Mouse (Mus musculus): Measurements from ENCODE around the gene Hfe. TPM values are rescaled to one million over a fixed set of nuclear protein-coding genes. Genes with fewer than 3 reads are reported as not detected.

Hfe gene
- 10 to 100 TPM; 14.7 to 24.7 TPM for total RNA-seq (2021)
- long read RNA-seq, experiment 1, transcript Hfe-203 (5 exons, 816 nt), result minor isoform, 7 of 30 reads
- long read RNA-seq, experiment 1, transcript Hfe-202 (6 exons, 3,572 nt), result major isoform, 18 of 30 reads
- long read RNA-seq, experiment 1, partial matches to known transcripts, result 2 of 30 reads
- long read RNA-seq, experiment 1, other reads (novel, unspliced or antisense), result 3 of 30 reads
- long read RNA-seq, experiment 2, transcript Hfe-202 (6 exons, 3,572 nt), result major isoform, 15 of 33 reads
- long read RNA-seq, experiment 2, transcript Hfe-203 (5 exons, 816 nt), result minor isoform, 13 of 33 reads
- long read RNA-seq, experiment 2, partial matches to known transcripts, result 3 of 33 reads
- long read RNA-seq, experiment 2, other reads (novel, unspliced or antisense), result 2 of 33 reads

- DNase-seq, result peak; percentile 51
These were observed at the start of gene Hfe for GRCm38 (mm10) chr13:23710374-23711089. Gene Hfe (minus strand): TSS chr13:23710854.

GRCm38 (mm10) chr13:23759916-23760239 lies 49.2 kb upstream of the Hfe start:
- DNase-seq, result no peak

GRCm38 (mm10) chr13:23759251-23759771 lies 48.7 kb upstream of the Hfe start:
- DNase-seq, result no peak

GRCm38 (mm10) chr13:23757921-23758320 lies 47.3 kb upstream of the Hfe start:
- DNase-seq, result no peak

GRCm38 (mm10) chr13:23757211-23757773 lies 46.6 kb upstream of the Hfe start:
- no peak for DNase-seq

GRCm38 (mm10) chr13:23756790-23757189 lies 46.1 kb upstream of the Hfe start, which contains the start of gene Hist1h4b:
Gene Hist1h4b (plus strand): TSS chr13:23757013.
- peak; percentile 65 for DNase-seq

GRCm38 (mm10) chr13:23755000-23755399 lies 44.3 kb upstream of the Hfe start:
- DNase-seq, result no peak

GRCm38 (mm10) chr13:23753314-23754078 lies 42.8 kb upstream of the Hfe start:
- no peak for DNase-seq

GRCm38 (mm10) chr13:23752742-23753172 lies 42.1 kb upstream of the Hfe start:
- DNase-seq, result no peak

GRCm38 (mm10) chr13:23752067-23752741 lies 41.5 kb upstream of the Hfe start, which contains the start of gene Hist1h3b:
Gene Hist1h3b (plus strand): TSS chr13:23752267.
- peak; percentile 59 for DNase-seq

- no peak for DNase-seq
These were observed 40.9 kb upstream of the Hfe start for GRCm38 (mm10) chr13:23751478-23751956.

- peak; percentile 31 for DNase-seq
These were observed 40.3 kb upstream of the Hfe start, which contains the start of gene Hist1h2ab for GRCm38 (mm10) chr13:23750839-23751477. Gene Hist1h2ab (plus strand): TSS chr13:23751126.

GRCm38 (mm10) chr13:23749563-23750121 lies 39.0 kb upstream of the Hfe start:
- DNase-seq, result no peak

GRCm38 (mm10) chr13:23747892-23748288 lies 37.2 kb upstream of the Hfe start:
- no peak for DNase-seq

GRCm38 (mm10) chr13:23747081-23747891 lies 36.6 kb upstream of the Hfe start:
- no peak for DNase-seq

GRCm38 (mm10) chr13:23746201-23747080 lies 35.8 kb upstream of the Hfe start, which contains the start of gene Hist1h2bb:
Gene Hist1h2bb (plus strand): TSS chr13:23746734.
- peak; percentile 58 for DNase-seq

GRCm38 (mm10) chr13:23745381-23746161 lies 34.9 kb upstream of the Hfe start, which contains the start of gene Hist1h3c:
Gene Hist1h3c (minus strand): TSS chr13:23745602.
- DNase-seq, result peak; percentile 64

All from gastrocnemius, postnatal 25 days (tissue).